Mouse (Mus musculus) adrenal gland, postnatal 4 days (tissue): Measurements from ENCODE around the gene 5330417C22Rik. TPM values are rescaled to one million over a fixed set of nuclear protein-coding genes. Genes with fewer than 3 reads are reported as not detected.
"Not testable (repeated sequence)": the region's sequence is repeated elsewhere in the genome, so short reads cannot be mapped to it uniquely, and the experiment has no call there.

ENCODE experiments used
- DNase-seq, 2 experiments: peaks; one replicate each; pipeline ENCODE4 v3.0.0; 2021 to 2022; ENCODE audit warnings: low spot score in 2 of 2, mixed read lengths in 2 of 2
- total RNA-seq, 2 experiments: library from RNA; stranded (reverse); gene quantifications; 2 replicates each; pipeline ENCODE4 v1.2.3; 2021

Gene 5330417C22Rik
- total RNA-seq, 2 experiments from 2014 or later, result 3.6 to 8.0 TPM

DNA sequence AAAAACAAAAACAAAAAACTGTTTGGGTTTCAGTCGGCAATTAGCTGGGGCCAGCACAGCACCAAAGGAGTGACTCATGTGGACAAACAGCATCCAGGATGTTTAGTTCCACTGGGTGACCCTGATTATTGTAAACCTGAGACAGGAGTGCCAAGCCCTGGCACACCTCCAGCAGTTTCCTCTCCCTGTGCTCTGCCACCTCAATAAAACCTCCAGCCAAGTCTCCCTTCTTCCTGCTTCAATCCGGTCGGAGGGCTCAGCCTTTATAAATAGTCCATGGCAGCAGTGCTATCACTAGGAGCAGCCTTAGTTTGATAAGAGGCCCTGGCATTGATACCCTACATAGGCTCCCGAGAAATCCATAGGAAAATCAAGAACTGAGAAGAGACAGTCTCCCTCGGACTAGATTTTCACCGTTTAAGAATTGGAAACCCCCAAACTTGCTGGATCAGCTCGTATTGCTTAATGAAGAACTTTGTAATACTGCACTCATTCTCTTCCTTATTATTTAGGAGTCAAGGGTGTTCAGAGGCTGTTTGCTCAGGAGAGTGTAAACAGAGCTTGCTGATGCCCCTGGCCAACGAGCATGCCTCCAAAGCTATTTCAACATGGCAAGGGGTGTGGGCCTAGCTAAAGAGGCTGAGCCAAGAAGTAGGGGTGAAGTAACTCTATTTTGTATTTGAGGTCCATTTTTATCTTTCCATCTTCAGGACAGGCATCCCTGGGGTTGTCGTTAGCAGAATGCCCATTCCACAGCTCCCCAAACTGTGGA is 3.0 kb downstream of the 5330417C22Rik start:
- no peak for DNase-seq

DNA sequence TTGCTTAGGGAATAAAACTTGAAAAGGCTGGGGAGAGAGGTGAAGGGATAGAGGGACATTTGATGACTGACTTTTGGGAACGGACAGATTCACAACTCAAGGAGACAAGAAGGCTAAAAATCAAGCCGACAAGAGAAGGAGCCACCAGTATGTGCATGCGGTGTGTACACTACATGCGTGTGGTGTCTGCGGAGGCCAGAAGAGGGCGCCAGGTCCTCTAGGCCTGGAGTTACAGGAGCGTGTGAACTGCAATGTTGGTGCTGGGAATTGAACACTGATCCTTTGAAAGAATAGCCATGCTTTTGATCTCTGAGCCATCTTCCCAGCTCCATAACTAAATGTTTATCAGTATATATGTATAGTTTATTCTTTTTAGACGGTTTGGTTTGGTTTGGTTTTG is 7.8 kb downstream of the 5330417C22Rik start:
- no peak for DNase-seq

DNA sequence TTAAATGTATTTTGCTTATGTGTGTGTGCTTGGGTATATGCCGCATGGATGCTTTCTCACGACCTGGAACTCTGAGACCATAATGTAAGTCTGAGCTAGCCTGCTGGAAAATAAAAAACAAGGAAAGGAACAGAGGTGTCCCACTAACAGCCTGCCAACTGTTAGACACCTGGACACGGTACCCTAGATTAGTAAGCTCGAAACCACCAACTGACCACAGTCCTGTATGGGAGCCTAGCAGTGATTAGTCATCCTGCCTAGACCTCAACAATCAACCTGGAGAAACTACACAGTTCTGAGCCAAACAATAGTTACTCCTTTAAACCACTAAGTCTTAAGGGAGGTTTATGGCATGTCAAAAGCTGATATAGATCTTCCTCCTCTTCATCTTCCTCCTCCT is 12.9 kb downstream of the 5330417C22Rik start:
- no peak for DNase-seq

DNA sequence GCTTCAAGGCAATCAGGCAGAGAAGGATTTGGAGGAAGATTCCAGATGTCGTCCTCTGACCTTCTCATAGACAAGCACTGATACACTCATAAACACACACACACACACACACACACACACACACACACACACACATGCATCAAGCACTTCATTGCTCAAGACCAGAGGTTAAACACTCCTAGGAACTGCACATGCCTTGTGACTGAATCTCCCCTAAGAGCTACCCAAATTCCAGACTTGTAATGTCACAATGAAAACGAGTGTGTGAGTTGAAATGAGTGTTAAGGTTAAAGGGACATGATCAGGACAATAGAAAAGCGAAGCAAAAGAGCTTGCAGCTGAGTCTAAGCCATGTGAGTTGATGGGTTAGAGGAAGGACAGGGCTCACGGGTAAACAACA is 18.1 kb downstream of the 5330417C22Rik start:
- DNase-seq, result no peak

DNA sequence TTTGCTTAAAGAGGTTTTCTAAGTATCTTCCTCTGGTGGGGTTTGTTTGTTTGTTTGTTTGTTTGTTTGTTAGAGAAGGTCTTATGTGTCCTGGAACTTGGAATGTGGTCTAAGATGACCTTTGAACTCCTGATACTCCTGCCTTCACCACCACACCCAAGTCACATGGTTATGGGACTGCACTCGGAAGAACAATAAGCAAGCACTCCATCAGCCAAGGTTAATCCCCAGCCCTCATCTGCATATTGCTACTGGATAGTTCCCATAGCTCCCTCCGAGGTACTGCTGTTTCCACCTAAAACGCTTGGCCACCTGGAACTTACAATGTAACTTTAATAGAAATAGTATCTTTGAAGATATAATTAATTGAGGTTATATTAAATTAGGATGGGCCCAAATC is 22.9 kb downstream of the 5330417C22Rik start:
- no peak for DNase-seq

DNA sequence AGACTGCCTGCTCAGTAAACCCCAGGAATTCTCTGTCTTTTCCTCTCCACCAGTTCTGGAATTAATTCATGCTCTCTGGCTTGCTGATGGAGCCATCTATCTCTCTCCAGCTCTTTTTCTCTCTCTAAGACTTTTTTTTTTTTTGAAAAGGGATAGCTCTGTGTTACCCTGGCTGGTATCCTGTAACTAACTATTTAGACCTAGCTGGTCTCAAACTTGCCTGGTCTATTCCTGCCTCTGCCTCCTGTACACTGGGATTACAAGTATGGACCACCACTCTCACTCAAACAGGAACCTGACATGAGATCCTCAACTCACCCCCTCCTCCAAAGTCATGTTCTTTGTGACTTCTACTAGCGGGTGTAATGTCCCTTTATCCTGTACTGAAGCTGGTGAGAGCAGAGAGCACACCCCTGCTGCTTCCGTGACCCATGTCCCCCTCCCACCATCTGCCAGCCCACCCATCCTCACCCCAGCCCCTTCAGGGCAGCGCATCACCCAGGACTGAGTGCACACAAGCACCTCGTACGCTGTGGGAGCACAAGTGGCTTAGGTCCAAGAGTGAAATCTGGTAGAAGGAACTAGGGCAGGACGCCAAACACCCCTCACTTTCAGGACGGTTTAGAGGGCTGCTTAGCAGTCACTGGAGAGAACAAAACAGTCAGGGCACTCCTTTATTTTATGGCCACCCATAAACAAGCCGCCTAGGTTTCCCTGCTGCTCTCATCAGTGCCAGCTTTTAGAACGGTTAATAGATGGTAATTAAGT is 25.4 kb downstream of the 5330417C22Rik start:
- no peak for DNase-seq

DNA sequence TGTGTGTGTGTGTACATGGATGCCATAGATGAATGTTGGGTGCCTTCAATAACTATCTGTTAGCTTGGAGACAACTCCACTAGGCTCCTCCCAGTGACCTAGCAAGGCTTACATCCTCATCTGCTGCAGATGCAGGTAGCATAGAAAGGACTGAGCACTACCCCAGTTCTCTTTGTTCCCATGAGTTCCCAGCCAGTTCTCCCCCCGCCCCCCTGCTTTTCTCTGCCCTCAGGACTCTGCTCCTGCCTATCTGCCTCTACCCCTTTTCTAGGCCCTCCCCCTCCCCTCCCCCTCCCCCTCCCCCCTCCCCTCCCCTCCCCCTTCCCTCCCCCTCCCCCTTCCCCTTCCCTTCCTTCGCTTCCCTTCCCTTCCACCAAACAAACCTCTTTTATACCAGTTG is 26.2 kb downstream of the 5330417C22Rik start:
- no peak for DNase-seq

DNA sequence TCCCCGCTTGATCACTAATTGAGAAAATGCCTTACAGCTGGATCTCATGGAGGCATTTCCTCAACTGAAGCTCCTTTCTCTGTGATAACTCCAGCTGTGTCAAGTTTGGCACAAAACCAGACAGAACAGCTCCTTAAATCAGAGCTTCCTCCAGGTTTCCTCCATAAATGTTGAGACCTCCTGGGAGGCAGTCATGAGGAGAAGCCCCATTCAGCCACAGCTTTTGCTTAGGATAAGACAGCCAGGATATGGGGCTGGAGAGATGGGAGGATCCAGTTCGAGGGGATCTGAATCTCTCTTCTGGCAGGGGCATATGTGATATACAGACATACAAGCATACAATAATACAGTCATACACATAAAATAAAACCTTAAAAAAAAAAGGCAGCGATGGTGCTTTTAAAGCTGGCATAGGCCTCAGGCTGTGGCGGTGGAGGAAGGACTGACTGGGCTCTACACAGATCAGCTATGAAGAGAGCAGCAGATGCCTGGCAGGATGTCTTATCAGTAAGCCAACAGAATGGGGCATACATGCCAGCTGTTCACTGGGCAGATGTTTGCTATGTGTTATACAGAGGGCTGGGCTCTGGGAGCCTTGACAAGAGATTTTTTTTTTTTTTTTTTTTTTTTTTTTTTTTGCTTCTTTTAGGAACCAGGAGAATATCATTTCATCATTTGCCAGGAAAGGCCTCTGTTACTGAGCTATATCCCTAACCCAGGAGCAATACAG is 27.4 kb downstream of the 5330417C22Rik start:
- DNase-seq, result no peak

DNA sequence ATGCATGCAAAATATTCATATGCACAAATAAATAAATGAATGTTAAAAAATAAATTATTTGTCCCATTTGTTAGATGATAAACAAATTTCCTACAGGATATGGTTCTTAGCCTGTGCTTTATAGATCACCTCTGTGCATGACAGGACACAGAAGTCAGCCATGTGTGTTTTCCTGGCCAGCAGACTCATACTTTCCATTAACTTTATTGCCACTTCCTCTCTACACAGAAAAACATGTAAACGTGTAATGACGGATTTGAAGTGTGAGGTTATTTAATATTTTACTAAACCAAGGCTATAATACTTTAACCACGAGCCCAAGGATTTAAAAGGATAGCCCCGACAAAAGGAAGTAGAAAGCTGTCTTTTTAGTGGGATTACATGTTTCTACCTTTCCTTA is 32.4 kb downstream of the 5330417C22Rik start:
- DNase-seq, result no peak

DNA sequence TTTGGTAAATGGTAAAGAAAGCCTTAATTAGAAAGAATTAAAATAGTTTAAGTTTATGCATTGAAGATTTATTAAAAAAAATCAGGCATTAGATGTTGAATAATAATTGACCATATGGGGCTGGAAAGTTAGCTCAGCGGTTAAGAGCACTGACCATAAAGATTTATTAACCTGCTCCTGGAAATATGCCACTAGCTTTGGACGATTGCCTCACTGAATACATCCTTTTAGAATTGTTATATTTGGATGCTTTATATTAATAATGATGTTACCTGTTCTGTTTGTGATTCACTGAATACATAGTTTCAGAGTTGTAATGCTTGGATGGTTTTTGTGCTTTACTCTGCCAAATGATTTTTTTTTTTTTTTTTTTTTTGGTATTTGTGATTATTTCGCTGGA is 34.9 kb downstream of the 5330417C22Rik start:
- DNase-seq, result not testable (repeated sequence)

DNA sequence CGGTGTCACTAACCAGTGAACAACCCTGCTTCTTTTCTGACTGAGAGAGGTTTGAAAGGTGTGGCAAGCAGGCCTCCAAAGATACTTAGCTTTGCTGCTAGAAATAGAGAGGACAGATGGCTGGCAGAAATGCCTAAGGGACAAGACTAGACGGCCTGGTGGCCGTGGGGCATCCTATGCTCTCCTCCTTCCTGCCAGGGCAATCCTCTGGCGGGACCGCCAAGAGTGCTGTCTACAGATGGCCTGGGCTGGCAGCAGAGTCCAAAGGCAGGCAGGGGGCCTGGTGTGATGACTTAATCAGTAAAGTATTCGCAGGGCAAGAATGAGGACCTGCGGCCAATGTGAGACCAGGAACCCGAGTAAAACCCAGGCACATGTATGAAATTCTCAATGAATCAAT is 36.5 kb downstream of the 5330417C22Rik start:
- DNase-seq, result no peak

DNA sequence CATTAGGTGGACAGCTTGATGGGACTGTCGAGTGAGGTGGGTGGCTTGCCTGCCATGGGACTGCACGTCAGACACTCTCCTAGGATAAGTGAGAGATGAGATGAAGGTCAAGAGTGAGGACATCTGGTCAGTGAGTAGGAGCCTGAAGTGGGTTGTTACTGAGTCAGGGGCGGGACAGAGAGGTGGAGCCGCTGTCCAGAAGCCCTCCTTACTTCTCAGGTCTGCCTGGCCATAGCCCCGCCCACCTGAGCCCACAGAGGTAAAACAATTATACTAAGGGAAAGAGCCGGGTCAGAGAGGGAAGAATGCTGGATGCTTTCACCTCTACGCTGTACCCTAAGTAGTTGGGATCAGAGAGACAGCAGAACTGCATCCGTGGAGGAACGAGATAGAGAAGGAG is 38.7 kb downstream of the 5330417C22Rik start:
- no peak for DNase-seq

DNA sequence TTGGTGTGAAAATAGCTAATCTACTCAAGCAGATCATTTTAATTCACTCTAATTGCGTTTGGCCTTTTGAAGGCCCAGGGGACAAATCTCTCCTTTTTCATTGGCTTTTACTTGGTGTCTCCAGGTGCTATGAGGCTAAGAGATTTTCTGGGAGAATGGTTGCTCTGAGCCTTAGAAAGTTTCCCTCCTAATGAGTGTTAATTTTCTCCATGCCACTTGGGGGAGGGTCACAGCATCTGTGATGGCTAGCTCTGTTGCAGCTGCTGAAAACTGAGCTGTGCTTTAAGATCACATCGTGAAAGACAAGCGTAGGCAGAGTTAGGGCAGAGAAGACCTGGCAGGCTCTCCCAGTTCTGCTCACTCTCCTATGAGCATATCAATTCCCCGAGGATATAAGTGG is 40.9 kb downstream of the 5330417C22Rik start:
- no peak for DNase-seq

DNA sequence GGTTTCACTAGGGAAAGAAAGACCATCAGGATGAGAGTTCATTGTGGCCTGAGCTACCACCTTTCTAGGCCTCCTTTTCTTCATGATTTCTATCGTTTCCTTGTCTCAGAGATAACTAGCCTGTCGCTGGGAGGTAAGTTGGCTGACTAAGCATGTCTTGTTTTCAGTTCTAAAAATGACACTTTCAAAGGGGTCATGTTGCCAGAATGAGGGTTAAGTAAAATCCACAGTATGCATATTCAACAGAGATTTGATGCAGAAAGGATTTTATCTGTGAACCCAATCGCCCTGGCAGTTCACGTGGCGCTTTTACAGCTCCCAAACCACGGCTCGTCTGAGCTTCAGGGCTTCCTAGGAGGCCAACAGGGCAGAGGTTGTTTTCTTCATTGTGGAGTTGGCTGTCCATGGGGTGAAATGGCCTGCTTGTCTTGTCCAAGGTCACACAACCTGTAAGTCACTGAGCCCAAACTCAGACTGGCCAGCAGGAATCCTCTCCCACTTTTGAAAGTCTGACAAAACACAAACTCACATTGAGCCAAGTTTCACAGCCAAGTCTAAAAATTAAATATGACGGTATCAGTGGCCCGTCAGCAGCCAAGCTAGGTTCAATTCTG is 41.4 kb downstream of the 5330417C22Rik start:
- no peak for DNase-seq

DNA sequence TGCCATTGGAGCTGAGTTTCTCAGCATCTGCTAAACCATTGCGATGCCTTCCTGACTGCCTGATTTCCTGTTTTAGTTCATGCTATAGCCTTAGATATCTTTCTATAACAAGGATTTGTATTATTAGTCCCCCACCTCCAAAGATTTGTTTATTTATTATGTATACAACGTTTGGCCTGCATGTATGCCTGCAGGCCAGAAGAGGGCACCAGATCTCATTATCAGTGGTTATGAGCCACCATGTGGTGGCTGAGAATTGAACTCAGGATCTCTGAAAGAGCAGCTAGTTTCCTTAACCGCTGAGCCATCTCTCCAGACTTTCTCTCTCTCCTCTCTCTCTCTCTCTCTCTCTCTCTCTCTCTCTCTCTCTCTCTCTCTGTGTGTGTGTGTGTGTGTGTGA is 46.4 kb downstream of the 5330417C22Rik start:
- DNase-seq, result no peak

DNA sequence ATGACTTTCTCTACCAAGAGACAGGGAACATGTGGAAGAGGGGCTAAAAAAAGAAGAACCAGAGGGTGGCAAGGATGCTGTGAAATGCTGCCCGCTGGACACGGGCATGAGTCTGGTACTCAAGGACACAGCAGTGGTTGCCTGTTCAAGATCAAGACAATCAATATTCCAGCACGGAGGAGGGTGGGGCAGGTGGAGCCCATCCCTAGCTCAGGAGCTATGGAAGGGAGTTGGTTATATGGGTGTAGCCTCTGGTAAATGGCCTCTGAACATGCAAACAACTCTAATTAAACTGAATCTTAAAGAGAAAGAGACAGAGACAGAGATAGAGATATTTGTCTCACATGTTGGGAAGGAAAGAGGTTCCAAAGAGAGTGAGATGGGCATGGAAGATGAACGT is 51.6 kb downstream of the 5330417C22Rik start:
- no peak for DNase-seq

DNA sequence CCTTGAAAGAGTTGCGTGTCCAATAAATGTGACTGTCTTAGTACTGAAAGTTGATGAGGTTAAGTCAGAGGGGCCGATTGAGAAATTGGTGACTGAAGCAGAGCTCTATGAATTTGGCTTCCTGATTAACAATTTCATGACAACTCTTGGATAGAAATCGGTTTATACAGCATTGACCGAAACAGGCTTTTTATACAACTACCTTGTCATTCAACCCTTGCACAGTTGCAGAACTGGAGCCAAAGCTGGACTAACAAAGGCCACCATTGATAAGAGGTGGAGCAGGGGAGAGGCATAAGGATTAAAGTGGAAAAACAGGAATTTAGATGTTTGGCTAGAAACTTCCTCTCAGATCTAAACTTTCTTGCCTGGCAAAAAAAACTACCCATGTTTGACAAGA is 57.5 kb downstream of the 5330417C22Rik start:
- no peak for DNase-seq

DNA sequence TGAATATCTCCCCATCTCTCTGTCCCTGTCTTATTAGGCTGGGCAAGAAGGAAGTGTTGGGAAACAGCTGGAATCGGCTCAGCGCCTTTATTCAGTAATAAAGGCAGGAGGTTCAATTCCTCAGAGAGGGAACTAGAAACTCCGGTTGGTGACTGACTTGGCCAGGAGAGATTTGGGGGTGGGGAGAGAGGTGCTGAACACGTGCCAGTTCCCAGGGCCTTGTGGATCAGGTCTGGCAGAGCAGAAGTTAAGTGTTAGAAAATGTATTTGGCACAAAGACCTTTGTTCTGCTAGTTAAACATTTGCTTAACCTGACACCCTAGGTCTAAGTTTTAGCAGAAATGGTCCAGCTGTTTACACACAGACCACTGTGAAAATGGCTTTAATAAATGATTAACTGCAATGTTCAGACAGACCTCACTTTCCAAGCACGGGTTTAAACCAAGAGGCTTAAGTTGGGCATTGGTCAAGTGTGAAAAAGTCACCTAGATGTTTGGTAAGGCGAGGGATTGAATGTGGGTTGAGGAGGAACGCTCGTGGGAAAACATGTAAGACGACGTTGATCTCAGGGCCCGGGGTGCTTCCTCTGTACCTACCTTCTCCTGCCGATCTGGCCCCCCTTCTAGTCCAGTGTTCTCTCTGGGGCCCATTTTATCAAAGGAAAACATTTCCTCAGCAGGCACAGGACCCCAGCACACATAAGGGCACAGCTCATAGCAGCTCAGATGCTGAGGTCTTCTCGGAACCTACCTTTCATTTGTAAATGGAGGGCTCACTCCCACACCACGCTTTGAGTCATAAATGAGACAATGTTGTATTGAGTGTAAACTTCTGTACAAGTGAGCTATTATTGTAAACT is 59.3 kb downstream of the 5330417C22Rik start:
- no peak for DNase-seq

DNA sequence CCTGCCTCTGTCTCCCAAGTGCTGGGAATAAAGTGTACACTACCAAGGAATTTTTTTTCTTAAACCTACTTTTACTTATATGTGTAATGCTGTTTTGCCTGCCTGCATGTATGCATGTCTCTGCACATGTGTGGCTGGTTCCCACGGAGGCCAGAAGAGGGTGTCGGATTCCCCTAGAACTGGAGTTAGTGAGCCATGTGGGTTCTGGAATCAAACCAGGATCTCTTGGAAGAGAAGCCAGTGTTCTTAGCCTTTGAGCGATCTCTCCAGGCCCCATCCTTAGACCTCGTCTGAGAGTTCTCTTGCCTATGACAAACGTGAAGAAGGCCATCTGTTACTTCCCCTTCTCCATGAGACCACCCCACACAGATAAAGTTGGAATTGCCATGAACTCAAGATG is 60.8 kb downstream of the 5330417C22Rik start:
- no peak for DNase-seq

DNA sequence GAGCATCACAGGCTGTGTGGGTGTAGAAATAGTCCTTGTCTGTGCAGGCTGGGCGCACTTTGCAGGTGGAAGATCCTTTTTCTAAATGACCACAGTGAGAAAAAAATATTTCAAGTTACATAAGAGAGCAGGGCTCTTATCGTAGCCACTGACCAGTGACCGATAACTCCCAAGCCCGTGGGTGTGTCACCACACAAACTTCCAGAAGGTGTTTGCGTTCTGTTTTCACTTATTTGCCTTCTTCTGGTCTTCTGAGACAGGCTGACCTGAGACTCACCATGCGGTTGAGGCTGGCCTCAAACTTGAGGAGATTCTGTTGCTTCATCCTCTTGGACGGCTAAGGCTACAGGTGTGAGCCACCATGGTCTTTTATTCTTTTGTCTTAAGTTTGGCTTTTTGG is 61.4 kb downstream of the 5330417C22Rik start:
- DNase-seq, result no peak

DNA sequence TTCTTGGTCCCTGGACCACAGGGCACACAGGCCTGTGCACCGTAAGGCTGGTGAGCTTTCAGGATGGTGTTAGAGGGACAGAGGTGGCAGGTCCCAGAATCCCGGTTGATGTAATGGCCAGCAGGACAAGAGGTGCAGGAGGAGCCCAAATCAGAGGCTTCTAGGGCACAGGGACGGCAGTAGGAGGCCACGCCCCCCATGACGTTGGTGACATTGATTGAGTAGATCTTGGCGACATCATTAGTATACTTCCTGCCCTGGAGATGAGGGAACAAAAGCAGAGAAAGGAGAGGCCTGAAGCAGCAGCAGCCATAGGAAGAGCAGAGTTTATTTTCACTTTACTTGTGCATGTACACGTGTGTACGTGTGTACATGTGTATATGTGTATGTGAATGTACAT is 68.6 kb downstream of the 5330417C22Rik start:
- DNase-seq, result no peak
